Mouse (Mus musculus): ENCODE measurements around the gene Mmd2.

The Mmd2 gene

DNA sequence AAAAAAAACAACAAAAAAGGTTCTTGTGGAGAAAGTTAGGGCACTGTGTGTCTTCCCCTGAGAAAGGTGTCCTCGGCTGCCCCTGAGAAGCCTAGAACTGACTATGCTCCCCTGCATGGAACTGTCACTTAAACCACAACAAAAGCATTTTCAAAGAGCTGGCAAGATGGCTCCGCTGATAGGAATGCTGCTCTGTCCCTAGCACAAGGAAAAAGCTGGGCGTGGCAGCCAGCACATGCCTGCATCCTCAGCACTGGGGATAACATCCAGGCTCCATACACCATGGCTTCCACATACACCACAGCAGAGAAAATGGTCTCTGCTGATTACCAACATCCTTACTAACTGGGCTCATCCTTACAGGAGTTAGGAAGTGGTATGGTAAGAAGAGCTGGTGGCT, 61.5 kb downstream of the Mmd2 start:
- DNase-seq (ENCODE audit: extremely low spot score, low spot score): no peak

DNA sequence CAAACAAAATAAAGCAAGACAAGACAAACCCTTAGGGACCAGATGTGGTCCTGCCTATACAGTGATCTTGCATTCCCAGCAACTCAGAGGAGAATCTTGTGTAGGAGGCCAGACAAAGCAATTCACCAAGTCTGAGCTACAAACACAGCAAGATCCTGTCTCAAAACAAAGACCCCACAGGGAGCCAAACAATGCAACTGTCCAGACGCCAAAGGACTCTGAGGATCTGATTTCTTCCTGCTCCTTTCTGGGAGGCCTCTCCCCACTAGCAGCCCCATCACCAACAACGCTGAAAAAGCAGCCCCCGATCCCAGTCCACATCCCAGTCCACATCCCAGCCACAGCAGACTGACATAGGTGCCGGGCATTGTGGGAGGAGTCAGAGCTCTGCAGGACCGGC, 62.3 kb downstream of the Mmd2 start:
- DNase-seq (ENCODE audit: extremely low spot score, low spot score): no peak

DNA sequence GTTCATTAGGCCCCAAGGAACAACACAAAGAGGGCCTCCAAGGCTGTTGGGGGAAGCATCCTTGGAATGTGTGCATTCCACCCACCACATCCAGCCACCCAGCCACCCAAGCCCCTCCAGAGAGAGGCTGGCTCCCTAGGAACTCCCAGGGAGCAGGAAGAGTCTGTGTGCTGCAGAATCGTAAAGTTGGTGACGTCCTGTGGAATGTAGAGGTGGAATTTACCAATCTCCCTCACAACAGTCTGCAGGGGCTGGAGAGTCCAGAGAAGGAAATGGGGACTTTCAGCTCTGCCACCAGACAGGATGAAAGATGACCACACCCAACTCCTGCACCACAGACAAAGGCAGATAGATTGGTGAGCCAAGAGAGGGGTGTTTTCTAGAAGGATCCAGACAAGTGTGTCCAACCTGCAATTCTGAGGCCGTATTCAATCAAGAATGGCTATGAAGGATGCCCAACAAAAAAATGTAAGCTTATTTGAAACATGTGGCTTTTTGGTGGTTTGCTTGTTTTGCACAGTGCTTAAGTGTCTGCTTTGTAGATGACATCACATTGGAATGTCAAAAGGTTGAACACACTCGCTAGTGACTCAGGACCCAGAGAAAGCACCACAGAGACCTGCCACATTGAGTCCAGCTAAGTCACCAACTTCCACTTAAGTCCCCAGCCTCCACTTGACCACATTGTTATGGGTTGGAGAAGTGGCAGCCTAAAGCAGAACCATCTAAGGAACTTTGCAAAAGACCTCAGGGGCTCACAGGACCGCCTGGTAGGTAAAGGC, 63.4 kb downstream of the Mmd2 start:
- DNase-seq (ENCODE audit: extremely low spot score, low spot score): no peak

DNA sequence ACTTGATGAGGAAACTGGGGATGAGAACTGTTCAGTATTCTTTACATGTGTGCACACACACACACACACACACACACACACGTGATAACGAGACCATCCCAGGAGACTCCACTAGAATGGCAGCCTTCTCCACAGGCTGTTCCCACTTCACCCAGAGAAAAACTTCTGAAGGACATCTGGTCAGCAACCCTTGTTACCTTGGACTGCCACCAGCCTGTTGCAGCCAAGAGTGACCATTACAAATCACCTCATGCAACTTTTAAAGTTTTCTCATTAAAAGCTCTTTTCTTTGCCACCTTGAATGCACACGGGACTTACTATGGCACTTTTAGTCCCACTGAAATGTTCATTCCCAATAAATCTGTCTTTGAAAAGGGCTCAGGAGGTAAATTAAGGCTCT, 71.3 kb downstream of the Mmd2 start:
- DNase-seq (ENCODE audit: extremely low spot score, low spot score): no peak

DNA sequence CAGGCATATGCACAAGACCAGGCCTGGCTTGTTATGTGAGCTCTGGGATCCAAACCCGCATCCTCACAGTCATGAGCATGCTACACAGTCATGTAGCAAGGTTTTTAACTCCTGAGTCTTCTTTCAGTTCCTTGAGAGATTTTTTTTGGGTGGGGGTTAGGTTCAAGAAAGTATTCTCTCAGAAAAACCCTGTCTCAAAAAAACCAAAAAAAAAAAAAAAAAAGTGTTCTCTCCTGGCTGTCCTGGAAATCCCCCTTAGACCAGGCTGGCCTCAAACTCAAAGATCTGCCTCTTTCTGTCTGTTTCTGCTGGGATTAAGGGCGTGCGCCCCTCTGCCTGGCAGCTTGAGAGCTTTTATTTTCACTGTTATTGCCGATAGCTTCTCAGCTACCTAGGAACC, 73.2 kb downstream of the Mmd2 start:
- no peak for DNase-seq (ENCODE audit: extremely low spot score, low spot score)

DNA sequence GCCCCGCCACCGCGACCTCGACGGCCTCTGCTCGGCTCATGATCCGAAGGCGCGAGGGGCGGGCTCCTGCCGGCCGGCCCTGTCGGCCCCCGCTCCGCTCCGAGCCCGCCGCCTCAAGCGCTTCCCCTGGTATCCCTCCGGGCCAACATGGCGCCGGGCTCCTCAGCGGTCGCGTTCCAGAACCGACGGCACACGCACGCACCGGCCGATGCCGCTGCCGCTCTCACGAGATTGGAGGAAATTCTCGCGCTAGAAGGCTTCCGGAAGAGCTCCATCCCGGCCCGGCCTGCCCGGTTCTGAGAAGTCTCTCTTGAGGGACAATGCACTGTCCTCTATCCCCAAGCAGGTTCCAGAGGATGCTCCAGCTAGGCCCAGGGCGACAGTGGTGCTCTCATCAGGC, 78.7 kb downstream of the Mmd2 start, which contains the start of gene Papolb:
Papolb (minus strand) TSS at position 162 of the 400 bp plus-strand sequence.
- no peak for DNase-seq (ENCODE audit: extremely low spot score, low spot score)

DNA sequence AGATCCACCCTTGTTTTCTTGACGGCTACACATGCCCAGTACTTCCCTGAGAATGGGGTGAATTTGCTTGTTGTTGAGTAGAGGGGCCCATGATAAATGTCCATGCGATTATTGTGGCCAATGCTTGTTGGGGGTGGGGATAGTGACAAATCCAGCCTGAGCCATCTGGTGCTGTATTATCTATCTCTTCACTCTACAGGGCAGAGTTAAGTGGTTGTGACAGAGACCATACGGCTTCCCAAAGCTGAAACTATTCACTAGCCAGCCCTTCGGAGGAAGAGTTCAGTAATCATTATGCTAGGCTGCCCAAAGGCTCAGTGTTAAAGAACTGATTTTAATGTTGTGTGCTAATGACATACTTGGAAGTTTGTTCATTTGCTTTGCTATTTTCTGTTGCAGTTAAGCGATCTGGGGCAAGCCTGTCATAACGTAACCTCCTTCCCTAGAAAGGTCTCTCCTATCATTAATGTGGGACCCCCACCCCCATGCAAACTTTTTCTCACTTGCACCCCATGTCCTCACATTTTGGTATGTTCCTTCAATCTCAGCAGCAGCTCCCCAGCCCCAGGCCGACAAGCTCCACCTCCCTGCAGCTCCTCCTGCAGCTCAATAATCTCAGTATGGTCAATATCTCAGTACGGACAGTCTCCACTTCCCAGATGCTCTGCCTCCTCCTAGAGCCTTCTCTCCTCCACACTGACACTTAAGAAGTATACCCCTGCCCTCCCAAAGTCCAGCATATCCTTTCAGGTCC, 83.7 kb downstream of the Mmd2 start:
- DNase-seq (ENCODE audit: extremely low spot score, low spot score): no peak

DNA sequence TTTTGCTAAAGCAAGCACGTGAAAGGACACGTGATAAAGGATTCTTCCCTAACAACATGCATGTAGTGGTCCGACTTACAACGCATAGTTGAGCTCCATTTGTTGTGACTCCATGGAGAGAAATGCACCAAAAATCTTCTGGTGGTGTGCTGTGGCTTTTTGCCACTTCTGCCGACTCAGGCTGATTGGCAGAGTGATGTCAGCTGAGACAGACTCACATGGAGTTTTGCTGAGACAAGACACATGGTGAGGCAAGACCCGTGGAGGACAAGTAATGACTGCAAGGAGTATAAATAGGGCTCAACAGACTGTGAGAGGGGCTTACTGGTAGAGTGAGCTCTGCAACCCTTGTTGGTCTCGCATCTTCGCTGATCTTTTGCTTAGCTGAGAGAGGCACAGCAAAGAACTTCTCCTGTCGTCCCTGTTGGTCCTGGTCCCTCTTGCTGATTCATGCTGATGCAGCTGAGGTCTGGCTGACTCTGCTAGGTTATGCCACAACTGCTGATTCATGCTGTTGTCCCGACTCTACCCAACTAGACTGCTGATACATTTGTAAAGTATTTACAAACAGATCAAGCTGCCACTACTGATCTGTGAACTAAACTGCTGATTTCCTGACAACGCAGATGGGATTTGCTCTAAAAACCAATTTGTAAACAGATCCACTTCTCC, 87.3 kb downstream of the Mmd2 start:
- no peak for DNase-seq (ENCODE audit: extremely low spot score, low spot score)

DNA sequence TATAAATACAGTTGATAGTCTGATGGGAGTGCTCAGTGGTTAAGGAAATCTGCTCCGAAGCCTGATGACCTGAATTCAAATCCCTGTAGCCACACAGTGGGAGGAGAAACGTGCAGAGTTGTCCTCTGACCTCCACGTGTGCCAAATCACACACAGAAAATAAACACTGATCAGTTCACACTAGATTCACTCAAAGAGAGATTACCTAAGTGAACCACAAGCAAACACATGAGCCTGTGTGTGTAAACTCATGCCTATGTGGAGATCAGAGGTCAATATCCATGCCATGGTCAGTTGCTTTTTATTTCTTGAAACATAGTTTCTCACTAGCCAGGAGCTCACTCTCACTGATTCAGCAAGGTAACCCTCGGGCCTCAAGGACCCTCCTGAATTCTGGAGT, 88.2 kb downstream of the Mmd2 start:
- no peak for DNase-seq (ENCODE audit: extremely low spot score, low spot score)

DNA sequence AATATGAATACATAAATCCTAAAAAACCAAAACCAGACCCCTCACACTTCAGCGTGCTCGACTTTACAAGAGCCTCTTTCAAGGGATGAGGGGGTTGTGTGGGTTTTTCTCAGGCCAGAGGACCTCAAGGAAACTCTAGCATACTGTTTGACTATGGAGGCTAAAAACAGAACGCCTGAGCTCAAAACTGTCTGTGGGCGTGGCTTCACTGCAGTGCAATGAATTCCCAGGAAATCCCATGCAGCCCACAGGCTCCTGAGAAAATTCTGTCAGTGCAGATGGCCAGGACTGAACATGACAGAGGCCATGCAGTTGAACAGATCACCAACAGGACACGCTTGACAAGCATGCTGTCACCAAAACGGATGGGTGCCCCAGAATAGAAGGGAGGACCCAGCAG, 89.6 kb downstream of the Mmd2 start:
- DNase-seq (ENCODE audit: extremely low spot score, low spot score): no peak
